In genomic region chr10:7295921-7296320, GRCm38 (mm10) we compare ENCODE assay signal across 21 mouse cellular contexts.
"Had no signal": no experiment of that assay in that cellular context is flagged by ENCODE, and none has a peak within 500 bp of the region (broad histone marks: within the 10 kb centered on the region; RNA-seq: fewer than 3 reads in every experiment).

No protein-coding gene starts in this region.

- H3K9ac ChIP-seq: liver, postnatal 0 days; lung, embryonic 15.5 days; midbrain, embryonic 12.5 days; neural tube, embryonic 13.5 days; neural tube, embryonic 15.5 days had no signal

- H3K4me2 ChIP-seq: lung, embryonic 15.5 days; midbrain, embryonic 12.5 days; neural tube, embryonic 13.5 days; neural tube, embryonic 15.5 days had no signal

- H3K9me3 ChIP-seq: lung, embryonic 15.5 days; midbrain, embryonic 10.5 days; midbrain, embryonic 12.5 days; neural tube, embryonic 13.5 days; neural tube, embryonic 15.5 days had no signal

- H3K27me3 ChIP-seq: lung, embryonic 15.5 days; midbrain, embryonic 12.5 days; neural tube, embryonic 13.5 days; neural tube, embryonic 15.5 days had no signal

- H3K36me3 ChIP-seq: lung, embryonic 15.5 days; midbrain, embryonic 10.5 days; midbrain, embryonic 12.5 days; neural tube, embryonic 13.5 days; neural tube, embryonic 15.5 days had no signal

- DNase-seq: liver, postnatal 0 days; lung, adult 2 months; lung, postnatal 14 days; lung, postnatal 36 days; midbrain, embryonic 14.5 days; retina, postnatal 1 day; right cerebral cortex, adult 18-20 months; right cerebral cortex, postnatal 25 days; right cerebral cortex, postnatal 4 days; spleen, adult 18-20 months; thymus, adult 18-20 months; thymus, postnatal 14 days; thymus, postnatal 36 days had no signal

- H3K4me3 ChIP-seq: lung, embryonic 15.5 days; midbrain, embryonic 10.5 days; midbrain, embryonic 12.5 days; neural tube, embryonic 13.5 days; neural tube, embryonic 15.5 days had no signal

- ATAC-seq: liver, postnatal 0 days; lung, postnatal 0 days; midbrain, embryonic 16.5 days had no signal

- H3K4me1 ChIP-seq: lung, embryonic 15.5 days; midbrain, embryonic 10.5 days; midbrain, embryonic 12.5 days; neural tube, embryonic 13.5 days; neural tube, embryonic 15.5 days had no signal

- H3K27ac ChIP-seq: lung, embryonic 15.5 days; macrophage; midbrain, embryonic 10.5 days; midbrain, embryonic 12.5 days; neural tube, embryonic 13.5 days; neural tube, embryonic 15.5 days had no signal
